Mouse (Mus musculus): ENCODE results near the gene Pde10a. TPM values are rescaled to one million over a fixed set of nuclear protein-coding genes. Genes with fewer than 3 reads are reported as not detected.

Gene Pde10a
- total and polyA plus RNA-seq, 2 experiments: 0.28 to 0.56 TPM

- peaks cover 2% of the 10 kb centered on the region for H3K4me1 ChIP-seq (ENCODE audit: control insufficient read depth, insufficient read depth, low read length)
- H3K27me3 ChIP-seq (ENCODE audit: control insufficient read depth, insufficient read depth, low read length): no peaks in the 10 kb centered on the region
- 54% methylated on average over 6 of the region's 6 CpGs for WGBS
- no peak overlapping the region for H3K4me3 ChIP-seq (ENCODE audit: insufficient read depth, low read depth, low read length)
- H3K27ac ChIP-seq (replicated peaks; ENCODE audit: insufficient read depth, low read depth, low read length): no peak overlapping the region
- no peak for TF ChIP-seq CTCF (IDR thresholded peaks at IDR 0.05; ENCODE audit: low read depth, low read length)
- TF ChIP-seq POLR2A (IDR thresholded peaks at IDR 0.05; ENCODE audit: extremely low read depth, insufficient read depth, low read length): no peak
- peak; percentile 12 for DNase-seq (ENCODE audit: extremely low read depth, low read depth, low spot score)
- H3K36me3 ChIP-seq (ENCODE audit: control insufficient read depth, insufficient read depth, low read length): no peaks in the 10 kb centered on the region
- no peaks in the 10 kb centered on the region for H3K79me2 ChIP-seq (ENCODE audit: control insufficient read depth, insufficient read depth, low read length)
- H3K9ac ChIP-seq (ENCODE audit: low read depth, low read length): no peak overlapping the region
Measured at GRCm38 (mm10) chr17:8974823-8975397, 449.7 kb downstream of the Pde10a start.

GRCm38 (mm10) chr17:8976745-8977144 lies 451.6 kb downstream of the Pde10a start:
- whole genome bisulfite sequencing: 87% methylated on average over 6 of the region's 6 CpGs
- no peaks in the 10 kb centered on the region for H3K36me3 ChIP-seq (ENCODE audit: control insufficient read depth, insufficient read depth, low read length)
- H3K4me1 ChIP-seq (ENCODE audit: control insufficient read depth, insufficient read depth, low read length): peaks cover 2% of the 10 kb centered on the region
- DNase-seq (ENCODE audit: extremely low read depth, low read depth, low spot score): no peak
- no peaks in the 10 kb centered on the region for H3K79me2 ChIP-seq (ENCODE audit: control insufficient read depth, insufficient read depth, low read length)
- no peak overlapping the region for H3K27ac ChIP-seq (replicated peaks; ENCODE audit: insufficient read depth, low read depth, low read length)
- H3K4me3 ChIP-seq (ENCODE audit: insufficient read depth, low read depth, low read length): no peak overlapping the region
- no peaks in the 10 kb centered on the region for H3K27me3 ChIP-seq (ENCODE audit: control insufficient read depth, insufficient read depth, low read length)
- no peak for TF ChIP-seq POLR2A (IDR thresholded peaks at IDR 0.05; ENCODE audit: extremely low read depth, insufficient read depth, low read length)
- TF ChIP-seq CTCF (IDR thresholded peaks at IDR 0.05; ENCODE audit: low read depth, low read length): no peak
- H3K9ac ChIP-seq (ENCODE audit: low read depth, low read length): no peak overlapping the region

- peaks cover 2% of the 10 kb centered on the region for H3K4me1 ChIP-seq (ENCODE audit: control insufficient read depth, insufficient read depth, low read length)
- H3K4me3 ChIP-seq (ENCODE audit: insufficient read depth, low read depth, low read length): no peak overlapping the region
- no peak for DNase-seq (ENCODE audit: extremely low read depth, low read depth, low spot score)
- H3K79me2 ChIP-seq (ENCODE audit: control insufficient read depth, insufficient read depth, low read length): no peaks in the 10 kb centered on the region
- H3K27me3 ChIP-seq (ENCODE audit: control insufficient read depth, insufficient read depth, low read length): no peaks in the 10 kb centered on the region
- TF ChIP-seq POLR2A (IDR thresholded peaks at IDR 0.05; ENCODE audit: extremely low read depth, insufficient read depth, low read length): no peak
- no peak for TF ChIP-seq CTCF (IDR thresholded peaks at IDR 0.05; ENCODE audit: low read depth, low read length)
- no peaks in the 10 kb centered on the region for H3K36me3 ChIP-seq (ENCODE audit: control insufficient read depth, insufficient read depth, low read length)
- 69% methylated on average over 2 of the region's 2 CpGs for WGBS
- no peak overlapping the region for H3K27ac ChIP-seq (replicated peaks; ENCODE audit: insufficient read depth, low read depth, low read length)
- no peak overlapping the region for H3K9ac ChIP-seq (ENCODE audit: low read depth, low read length)
Measured at GRCm38 (mm10) chr17:8977271-8977670, 452.1 kb downstream of the Pde10a start.

DNA sequence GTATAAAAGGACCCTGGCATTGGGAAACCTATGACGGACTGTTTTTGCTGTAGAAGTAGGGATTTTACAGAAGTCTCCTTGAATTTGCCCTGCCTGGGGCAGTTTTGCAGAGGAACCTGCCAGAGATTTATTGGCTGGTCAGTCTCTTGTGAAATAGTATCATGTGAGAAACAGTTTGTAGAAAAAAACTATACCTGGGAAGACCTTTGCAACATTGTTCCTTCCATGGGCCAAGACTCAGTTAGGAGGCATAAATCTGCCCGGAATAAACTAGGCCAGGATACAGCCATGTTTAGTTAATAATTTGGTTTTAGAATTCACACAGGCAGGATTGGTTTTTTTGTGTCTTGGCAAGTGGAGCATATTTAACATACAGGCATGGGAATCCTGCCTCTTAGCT lies 458.4 kb downstream of the Pde10a start:
- TF ChIP-seq CTCF (IDR thresholded peaks at IDR 0.05; ENCODE audit: low read depth, low read length) (no peak), POLR2A (IDR thresholded peaks at IDR 0.05; ENCODE audit: extremely low read depth, insufficient read depth, low read length) (no peak)
- no peaks in the 10 kb centered on the region for H3K79me2 ChIP-seq (ENCODE audit: control insufficient read depth, insufficient read depth, low read length)
- no peaks in the 10 kb centered on the region for H3K4me1 ChIP-seq (ENCODE audit: control insufficient read depth, insufficient read depth, low read length)
- no peak overlapping the region for H3K9ac ChIP-seq (ENCODE audit: low read depth, low read length)
- H3K27me3 ChIP-seq (ENCODE audit: control insufficient read depth, insufficient read depth, low read length): no peaks in the 10 kb centered on the region
- H3K4me3 ChIP-seq (ENCODE audit: insufficient read depth, low read depth, low read length): no peak overlapping the region
- DNase-seq (ENCODE audit: extremely low read depth, low read depth, low spot score): peak; percentile 50
- no peak overlapping the region for H3K27ac ChIP-seq (replicated peaks; ENCODE audit: insufficient read depth, low read depth, low read length)
- 56% methylated on average over 2 of the region's 2 CpGs for WGBS
- no peaks in the 10 kb centered on the region for H3K36me3 ChIP-seq (ENCODE audit: control insufficient read depth, insufficient read depth, low read length)

GRCm38 (mm10) chr17:8985714-8986113 lies 460.5 kb downstream of the Pde10a start:
- H3K27ac ChIP-seq (replicated peaks; ENCODE audit: insufficient read depth, low read depth, low read length): no peak overlapping the region
- WGBS: 78% methylated on average over 5 of the region's 5 CpGs
- no peaks in the 10 kb centered on the region for H3K4me1 ChIP-seq (ENCODE audit: control insufficient read depth, insufficient read depth, low read length)
- no peak overlapping the region for H3K4me3 ChIP-seq (ENCODE audit: insufficient read depth, low read depth, low read length)
- no peaks in the 10 kb centered on the region for H3K27me3 ChIP-seq (ENCODE audit: control insufficient read depth, insufficient read depth, low read length)
- H3K36me3 ChIP-seq (ENCODE audit: control insufficient read depth, insufficient read depth, low read length): no peaks in the 10 kb centered on the region
- no peak overlapping the region for H3K9ac ChIP-seq (ENCODE audit: low read depth, low read length)
- H3K79me2 ChIP-seq (ENCODE audit: control insufficient read depth, insufficient read depth, low read length): no peaks in the 10 kb centered on the region
- TF ChIP-seq CTCF (IDR thresholded peaks at IDR 0.05; ENCODE audit: low read depth, low read length) (no peak), POLR2A (IDR thresholded peaks at IDR 0.05; ENCODE audit: extremely low read depth, insufficient read depth, low read length) (no peak)
- DNase-seq (ENCODE audit: extremely low read depth, low read depth, low spot score): no peak

- TF ChIP-seq POLR2A (IDR thresholded peaks at IDR 0.05; ENCODE audit: extremely low read depth, insufficient read depth, low read length) (no peak), CTCF (IDR thresholded peaks at IDR 0.05; ENCODE audit: low read depth, low read length) (no peak)
- WGBS: 77% methylated on average over 2 of the region's 2 CpGs
Measured at GRCm38 (mm10) chr17:8986551-8986950, 461.4 kb downstream of the Pde10a start.

More at GRCm38 (mm10) chr17:8986551-8986950, 461.4 kb downstream of the Pde10a start:
- Histone ChIP-seq H3K27me3 (ENCODE audit: control insufficient read depth, insufficient read depth, low read length) (no peaks in the 10 kb centered on the region), H3K4me1 (ENCODE audit: control insufficient read depth, insufficient read depth, low read length) (no peaks in the 10 kb centered on the region), H3K4me3 (ENCODE audit: insufficient read depth, low read depth, low read length) (no peak overlapping the region), H3K79me2 (ENCODE audit: control insufficient read depth, insufficient read depth, low read length) (no peaks in the 10 kb centered on the region), H3K27ac (replicated peaks; ENCODE audit: insufficient read depth, low read depth, low read length) (no peak overlapping the region), H3K9ac (ENCODE audit: low read depth, low read length) (no peak overlapping the region), H3K36me3 (ENCODE audit: control insufficient read depth, insufficient read depth, low read length) (no peaks in the 10 kb centered on the region)
- no peak for DNase-seq (ENCODE audit: extremely low read depth, low read depth, low spot score)
